Mouse (Mus musculus) splenic B cell, adult 2 months (primary cell): Measurements from ENCODE around the gene Mst1.

ENCODE experiments used
- DNase-seq: peaks from one replicate; pipeline ENCODE4 v3.0.0-alpha.2; 2011; ENCODE audit warnings: low read depth, low spot score
- H3K27me3 ChIP-seq: 2 replicates; pipeline ENCODE4 v1.6.1; 2012; ENCODE audit warnings: mild to moderate bottlenecking, low read length, moderate library complexity, mixed read lengths; ENCODE audit not compliant: control insufficient read depth, poor library complexity, insufficient read depth, severe bottlenecking
- H3K36me3 ChIP-seq: 2 replicates; pipeline ENCODE4 v1.6.1; 2012; ENCODE audit warnings: mild to moderate bottlenecking, low read length, moderate library complexity, mixed read lengths; ENCODE audit not compliant: control insufficient read depth, poor library complexity, insufficient read depth, severe bottlenecking

The Mst1 gene

DNA sequence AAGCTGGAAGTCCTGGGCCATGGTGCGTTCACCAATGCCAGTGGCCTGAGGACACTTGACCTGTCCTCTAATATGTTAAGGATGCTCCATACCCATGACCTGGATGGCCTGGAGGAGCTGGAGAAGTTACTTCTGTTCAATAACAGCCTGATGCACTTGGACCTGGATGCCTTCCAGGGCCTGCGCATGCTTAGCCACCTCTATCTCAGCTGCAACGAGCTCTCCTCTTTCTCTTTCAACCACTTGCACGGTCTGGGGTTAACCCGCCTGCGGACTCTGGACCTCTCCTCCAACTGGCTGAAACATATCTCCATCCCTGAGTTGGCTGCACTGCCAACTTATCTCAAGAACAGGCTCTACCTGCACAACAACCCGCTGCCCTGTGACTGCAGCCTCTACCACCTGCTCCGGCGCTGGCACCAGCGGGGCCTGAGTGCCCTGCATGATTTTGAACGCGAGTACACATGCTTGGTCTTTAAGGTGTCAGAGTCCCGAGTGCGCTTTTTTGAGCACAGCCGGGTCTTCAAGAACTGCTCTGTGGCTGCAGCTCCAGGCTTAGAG lies 26.5 kb upstream of the Mst1 start:
- DNase-seq = no peak
- no peaks in the 10 kb centered on the region for H3K27me3 ChIP-seq

DNA sequence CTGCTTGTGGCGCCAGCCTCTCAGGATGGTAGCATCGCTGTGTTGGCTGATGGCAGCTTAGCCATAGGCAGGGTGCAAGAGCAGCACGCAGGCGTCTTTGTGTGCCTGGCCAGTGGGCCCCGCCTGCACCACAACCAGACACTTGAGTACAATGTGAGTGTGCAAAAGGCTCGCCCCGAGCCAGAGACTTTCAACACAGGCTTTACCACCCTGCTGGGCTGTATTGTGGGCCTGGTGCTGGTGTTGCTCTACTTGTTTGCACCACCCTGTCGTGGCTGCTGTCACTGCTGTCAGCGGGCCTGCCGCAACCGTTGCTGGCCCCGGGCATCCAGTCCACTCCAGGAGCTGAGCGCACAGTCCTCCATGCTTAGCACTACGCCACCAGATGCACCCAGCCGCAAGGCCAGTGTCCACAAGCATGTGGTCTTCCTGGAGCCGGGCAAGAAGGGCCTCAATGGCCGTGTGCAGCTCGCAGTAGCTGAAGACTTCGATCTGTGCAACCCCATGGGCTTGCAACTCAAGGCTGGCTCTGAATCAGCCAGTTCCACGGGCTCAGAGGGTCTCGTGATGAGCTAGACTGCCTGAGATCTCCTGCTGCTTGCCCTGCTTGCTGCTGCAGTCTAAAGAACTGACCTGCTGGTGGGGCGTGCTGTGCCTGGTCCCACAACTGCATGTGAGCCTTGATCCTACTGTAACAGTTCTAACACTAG lies 25.8 kb upstream of the Mst1 start:
- Histone ChIP-seq H3K27me3 (no peaks in the 10 kb centered on the region), H3K36me3 (peaks cover 10% of the 10 kb centered on the region)
- DNase-seq = no peak

More for the DNA sequence above, 26.5 kb upstream of the Mst1 start:
- H3K36me3 ChIP-seq = peaks cover 10% of the 10 kb centered on the region

DNA sequence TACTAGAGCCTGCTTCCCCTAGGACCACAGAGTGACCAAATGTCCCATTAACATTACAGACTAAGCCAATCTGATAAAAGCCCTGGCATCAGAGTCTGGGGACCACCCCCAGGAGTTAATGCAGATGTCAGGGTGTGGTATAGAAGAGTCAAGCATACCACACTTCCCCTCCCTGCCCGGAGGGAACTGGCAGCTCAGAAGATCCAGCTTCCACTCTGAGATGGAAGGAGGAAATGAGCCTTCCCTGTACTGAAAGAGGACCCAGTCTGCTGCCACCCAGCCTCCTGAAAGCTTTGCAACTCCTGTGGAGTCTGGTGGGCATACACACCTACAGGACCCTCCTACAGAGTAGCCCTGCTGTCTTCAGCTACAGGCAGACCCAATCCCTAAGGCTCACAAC lies 25.2 kb upstream of the Mst1 start:
- H3K36me3 ChIP-seq = peaks cover 12% of the 10 kb centered on the region
- H3K27me3 ChIP-seq = no peaks in the 10 kb centered on the region
- no peak for DNase-seq

DNA sequence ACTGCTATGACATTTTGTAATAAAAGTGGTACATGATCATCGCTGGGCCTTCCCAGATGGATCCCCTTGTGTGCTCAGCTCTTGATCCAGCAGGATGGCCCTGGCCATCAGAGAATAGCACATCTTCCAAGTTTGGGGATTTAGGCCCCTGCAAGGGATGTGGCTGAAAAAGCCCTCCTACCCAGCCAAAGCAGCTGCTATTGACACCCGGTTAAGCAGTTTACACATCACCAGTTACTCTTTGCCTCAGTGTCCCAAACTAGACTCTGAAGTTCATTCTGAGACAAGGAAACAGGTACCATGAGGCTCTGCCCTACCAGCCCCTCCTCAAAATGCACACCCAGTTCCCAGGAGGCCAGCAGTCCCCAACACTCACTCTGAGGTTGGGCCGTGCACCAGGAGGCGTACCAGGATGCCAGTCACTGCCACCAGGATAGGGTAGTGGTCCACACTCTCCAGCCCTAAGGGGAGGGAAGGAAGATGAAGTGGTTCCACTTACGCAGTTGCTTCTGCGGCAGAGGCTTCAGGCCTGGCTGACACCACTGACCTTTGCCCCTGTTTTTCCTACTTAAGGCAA lies 24.5 kb upstream of the Mst1 start:
- no peaks in the 10 kb centered on the region for H3K27me3 ChIP-seq
- no peak for DNase-seq
- H3K36me3 ChIP-seq = peaks cover 14% of the 10 kb centered on the region

DNA sequence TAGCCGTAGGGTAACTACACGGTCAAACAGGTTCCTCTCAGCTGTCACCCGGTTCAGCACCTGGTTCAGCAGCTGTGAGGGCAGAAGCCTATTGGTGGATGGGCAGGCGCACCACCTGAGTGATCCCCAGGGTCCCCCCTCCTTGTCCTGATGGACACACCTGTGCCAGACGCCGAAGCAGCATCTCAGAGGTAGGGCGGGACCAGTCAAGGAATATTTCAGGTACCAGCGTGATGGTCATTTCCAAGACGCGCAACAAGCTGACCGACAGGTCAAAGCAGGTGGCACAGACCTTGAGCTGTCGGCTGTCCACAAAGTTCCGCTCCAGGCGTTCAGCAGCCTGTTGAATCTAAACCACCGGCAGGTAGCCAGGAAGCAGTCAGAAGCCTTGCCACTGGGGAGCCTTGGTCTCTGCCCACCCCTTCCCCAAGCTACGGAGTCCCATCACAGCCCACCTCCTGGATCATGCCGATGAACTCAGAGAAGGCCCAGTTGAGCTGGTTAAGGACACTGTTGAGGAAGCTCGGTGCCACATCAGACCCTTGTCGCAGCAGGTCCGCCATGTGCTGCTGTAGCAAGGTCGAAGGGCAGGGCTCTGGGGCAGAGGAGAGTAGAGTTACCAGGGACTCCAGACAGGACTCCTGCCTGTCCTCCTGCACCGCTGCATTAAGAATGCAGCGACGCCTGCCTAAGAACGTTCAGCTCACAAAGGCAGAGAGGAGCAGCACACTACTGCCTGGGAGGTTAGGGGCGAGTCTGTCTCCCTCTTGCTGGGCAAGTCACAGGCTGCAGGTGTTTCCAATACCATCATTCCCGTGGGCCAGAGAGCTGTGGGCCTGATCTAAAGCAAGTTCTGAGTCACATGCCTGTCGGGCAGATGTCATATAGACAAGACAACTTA lies 23.6 kb upstream of the Mst1 start:
- DNase-seq = no peak
- Histone ChIP-seq H3K27me3 (no peaks in the 10 kb centered on the region), H3K36me3 (peaks cover 12% of the 10 kb centered on the region)

DNA sequence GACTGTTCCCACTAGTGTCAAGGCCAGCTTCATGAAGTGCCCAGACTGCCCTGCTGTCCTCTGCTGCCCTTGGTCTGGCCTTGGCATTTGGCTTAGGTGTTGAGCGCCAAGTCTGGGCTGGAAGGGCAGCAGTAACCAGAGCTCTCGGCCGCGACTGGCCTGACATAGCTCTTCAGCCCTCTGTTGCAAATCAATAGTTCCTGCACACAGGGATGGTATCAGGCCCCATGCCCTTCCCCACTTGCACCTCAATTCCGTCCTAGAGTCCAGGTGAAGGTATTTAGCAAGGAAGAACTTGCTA lies 23.0 kb upstream of the Mst1 start:
- peaks cover 16% of the 10 kb centered on the region for H3K36me3 ChIP-seq
- DNase-seq = no peak
- H3K27me3 ChIP-seq = no peaks in the 10 kb centered on the region

DNA sequence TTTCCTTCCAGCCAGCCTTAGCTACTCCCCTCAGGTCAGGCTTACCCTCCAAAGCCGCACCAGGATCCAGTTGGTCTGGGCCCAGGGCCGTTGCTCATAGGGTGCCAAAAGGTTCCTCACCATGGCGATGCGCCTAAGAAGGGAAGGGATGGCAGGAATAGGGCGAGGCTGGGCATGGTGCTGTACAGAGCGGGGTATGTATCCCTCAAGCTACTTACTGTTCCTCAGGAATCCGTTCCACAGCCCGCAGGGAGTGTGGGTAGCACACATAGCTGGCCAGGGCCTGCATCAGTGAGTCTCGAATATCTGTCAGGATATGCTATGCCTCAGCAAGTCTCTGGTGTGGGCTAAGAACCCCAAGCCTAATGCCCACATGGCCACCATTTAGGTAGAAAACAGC lies 21.9 kb upstream of the Mst1 start:
- no peaks in the 10 kb centered on the region for H3K27me3 ChIP-seq
- H3K36me3 ChIP-seq = peaks cover 18% of the 10 kb centered on the region
- no peak for DNase-seq

DNA sequence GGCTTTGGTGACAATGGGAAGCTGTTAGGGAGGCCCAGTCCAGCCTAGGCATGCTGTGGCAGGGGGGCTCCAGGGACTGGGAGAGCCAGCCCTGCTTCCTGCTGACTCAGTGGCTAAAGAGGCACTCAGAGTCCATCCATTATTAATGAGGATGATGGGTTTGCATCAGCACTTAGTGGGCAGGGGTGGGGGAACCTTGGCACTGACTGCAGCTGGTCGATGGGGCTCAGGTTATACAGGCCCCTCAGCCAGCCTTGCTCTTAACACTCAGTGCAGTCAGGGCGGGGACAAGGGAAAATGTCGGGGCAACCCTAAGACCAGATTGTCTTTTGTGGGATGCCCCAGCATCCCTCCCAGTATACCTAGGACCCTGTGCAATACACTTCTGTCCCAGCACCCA lies 18.1 kb upstream of the Mst1 start:
- no peak for DNase-seq
- H3K36me3 ChIP-seq = peaks cover 15% of the 10 kb centered on the region
- H3K27me3 ChIP-seq = no peaks in the 10 kb centered on the region

DNA sequence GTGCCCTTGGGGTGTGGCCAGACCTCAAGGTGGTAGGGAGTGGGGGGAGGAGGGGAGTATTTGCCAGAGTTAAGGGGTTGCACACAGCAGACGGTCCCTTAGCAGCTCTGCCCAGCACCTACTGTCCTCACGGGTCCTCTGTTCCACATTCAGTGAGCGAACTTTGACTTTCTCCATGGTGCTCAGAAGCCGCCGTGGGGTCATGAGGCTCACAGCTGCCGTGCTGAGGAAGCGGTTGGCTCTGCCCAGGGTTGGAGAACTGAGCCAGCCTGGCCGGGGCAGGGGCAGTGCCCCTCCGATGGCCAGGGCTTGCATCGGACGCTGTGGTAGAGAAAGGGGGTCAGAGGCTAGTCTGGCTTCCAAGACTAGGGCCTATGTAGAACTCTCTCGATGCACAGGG lies 16.9 kb upstream of the Mst1 start:
- Histone ChIP-seq H3K36me3 (peaks cover 15% of the 10 kb centered on the region), H3K27me3 (no peaks in the 10 kb centered on the region)
- no peak for DNase-seq

DNA sequence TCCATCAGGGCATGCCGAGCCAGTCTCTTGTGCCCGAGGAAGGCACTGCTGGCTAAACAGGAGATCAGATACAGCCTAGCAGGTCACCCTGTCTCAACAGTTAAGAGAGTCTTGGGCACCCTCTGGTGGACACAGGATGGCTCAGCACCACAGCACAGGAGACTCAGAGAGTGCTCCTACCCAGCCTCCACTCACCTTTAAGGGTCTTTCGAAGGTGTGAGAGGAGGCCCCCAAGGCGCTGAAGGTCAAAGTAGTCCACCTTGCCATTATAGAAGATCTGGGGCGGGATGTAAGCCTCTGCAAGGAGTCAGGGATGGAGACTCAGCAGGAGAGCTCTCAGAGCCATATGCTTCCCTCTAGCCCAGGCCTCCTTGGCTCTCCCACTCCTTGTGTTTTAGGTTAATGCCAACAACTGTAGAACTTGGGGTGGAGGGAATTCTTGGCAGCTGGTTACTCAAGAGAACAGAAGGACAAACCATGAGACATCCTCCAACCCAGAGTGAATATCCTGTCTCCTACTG lies 14.7 kb upstream of the Mst1 start:
- Histone ChIP-seq H3K36me3 (peaks cover 12% of the 10 kb centered on the region), H3K27me3 (no peaks in the 10 kb centered on the region)
- DNase-seq = peak; percentile 71

DNA sequence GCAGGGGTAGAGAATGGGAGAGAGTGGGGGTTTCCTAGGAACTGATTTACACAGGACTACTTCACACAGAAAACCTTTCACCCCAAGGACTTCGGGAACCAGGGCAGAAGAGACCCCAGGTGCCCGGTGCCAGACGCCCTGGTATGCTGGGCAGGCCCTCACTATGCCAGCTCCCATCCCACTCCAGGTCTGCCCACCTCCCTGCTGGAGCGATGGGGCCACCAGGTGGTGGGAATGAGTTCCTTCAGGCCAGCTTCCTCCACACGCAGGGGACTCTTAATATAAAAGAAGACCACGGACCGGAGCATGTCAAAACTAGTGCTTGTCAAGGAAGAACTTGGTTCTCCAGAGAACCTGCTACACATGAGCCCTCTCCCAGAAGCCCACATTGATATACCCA lies 13.0 kb upstream of the Mst1 start:
- no peaks in the 10 kb centered on the region for H3K27me3 ChIP-seq
- H3K36me3 ChIP-seq = peaks cover 5% of the 10 kb centered on the region
- DNase-seq = no peak

DNA sequence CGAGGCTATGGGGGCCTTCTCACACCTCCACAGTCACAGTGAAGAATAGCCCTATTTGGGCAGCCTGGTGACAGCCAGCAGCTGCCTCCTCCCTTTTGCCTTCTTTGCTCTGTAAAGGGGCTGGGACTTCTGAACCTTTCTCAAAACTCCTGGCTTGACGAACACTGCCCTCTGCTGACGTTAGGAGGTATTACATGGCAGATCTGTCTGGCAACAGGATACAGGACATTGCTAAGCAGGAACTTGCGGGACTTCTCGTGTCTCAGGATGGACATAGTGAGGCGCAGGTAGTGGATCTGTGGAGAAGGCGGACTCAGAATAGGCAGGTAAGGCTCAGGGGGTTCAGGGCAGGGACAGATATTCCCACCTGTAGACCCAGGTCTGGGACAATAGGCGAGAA lies 12.3 kb upstream of the Mst1 start:
- Histone ChIP-seq H3K27me3 (no peaks in the 10 kb centered on the region), H3K36me3 (peaks cover 3% of the 10 kb centered on the region; the same call in 1 of the 2 replicates)
- peak; percentile 90 for DNase-seq

DNA sequence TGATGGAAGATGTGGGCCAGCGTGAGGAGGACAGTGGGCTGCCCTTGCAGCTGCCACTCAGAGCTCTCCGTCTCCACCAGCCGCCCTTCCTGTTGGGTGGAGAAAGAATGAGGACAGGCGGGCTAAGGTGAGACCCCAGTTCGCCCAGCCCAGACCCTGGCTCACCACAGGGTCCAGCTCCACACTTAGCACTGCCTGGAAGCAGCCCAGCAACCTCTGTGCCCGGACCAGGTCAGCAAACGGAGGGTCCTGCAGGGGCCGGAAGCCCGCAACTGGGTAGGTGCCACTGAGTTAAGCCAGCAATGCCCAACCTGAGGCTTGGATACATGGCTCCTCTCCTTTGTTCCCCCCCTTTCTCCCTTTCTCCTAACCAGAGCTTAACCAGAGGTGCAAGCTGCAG lies 11.2 kb upstream of the Mst1 start:
- no peaks in the 10 kb centered on the region for H3K27me3 ChIP-seq
- no peak for DNase-seq

DNA sequence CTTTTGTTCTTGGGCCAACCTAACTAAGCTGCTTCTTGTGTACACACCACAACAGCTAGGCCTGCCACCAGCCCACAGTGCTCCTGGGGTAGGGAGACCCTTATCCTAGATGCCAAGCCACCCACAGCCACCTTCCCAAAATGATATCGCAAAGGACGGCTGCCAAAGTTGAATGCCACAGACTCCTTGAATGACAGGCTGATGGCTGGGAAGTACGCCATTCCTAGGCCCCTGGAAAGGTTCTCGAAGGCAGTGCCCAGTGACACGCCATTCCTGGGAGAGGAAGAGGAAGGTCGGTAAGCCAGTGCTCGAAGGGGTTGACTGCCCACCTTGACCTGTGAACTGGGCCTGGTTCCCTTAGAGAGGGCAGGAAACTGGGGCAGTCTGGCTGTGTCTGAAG lies 10.7 kb upstream of the Mst1 start:
- Histone ChIP-seq H3K27me3 (no peaks in the 10 kb centered on the region), H3K36me3 (peaks cover 3% of the 10 kb centered on the region; the same call in 1 of the 2 replicates)
- DNase-seq = no peak

More for the DNA sequence above, 11.2 kb upstream of the Mst1 start:
- peaks cover 3% of the 10 kb centered on the region; the same call in 1 of the 2 replicates for H3K36me3 ChIP-seq

DNA sequence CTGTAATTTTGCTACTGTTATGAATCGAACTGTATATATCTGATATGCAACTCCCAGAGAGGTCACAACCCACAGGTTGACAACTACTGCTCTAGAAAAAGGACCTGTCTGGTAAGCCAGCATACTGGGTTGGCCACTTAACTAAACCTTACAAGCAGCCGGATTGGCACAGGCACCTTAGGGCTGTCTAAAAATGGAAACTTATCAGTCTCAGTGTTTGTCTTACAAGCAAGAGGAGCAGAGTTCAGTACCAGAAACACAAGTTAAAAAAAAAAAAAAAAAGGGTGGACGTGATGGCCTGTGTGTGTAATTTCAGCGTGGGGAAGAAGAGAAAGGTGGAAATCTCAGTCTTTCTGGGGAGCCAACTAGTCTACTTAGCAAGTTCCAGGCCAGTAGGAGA lies 8.4 kb upstream of the Mst1 start:
- no peak for DNase-seq
- Histone ChIP-seq H3K27me3 (no peaks in the 10 kb centered on the region), H3K36me3 (peaks cover 2% of the 10 kb centered on the region)
